ENCODE assay signal across 8 mouse cellular contexts in genomic region chr3:148922618-148923095, GRCm38 (mm10).
DNase-seq lines count a peak whose midpoint lies in the region; ATAC-seq and TF ChIP-seq lines count a peak whose summit lies in the region.

No protein-coding gene starts in this region.

- peaks cover 14% of the 10 kb centered on the region for H3K36me3 ChIP-seq in forebrain, embryonic 10.5 days (replicated peaks)
- peaks cover 12% of the 10 kb centered on the region; the same call in 1 of the 2 replicates for H3K36me3 ChIP-seq in midbrain, embryonic 10.5 days
- no peaks in the 10 kb centered on the region for H3K36me3 ChIP-seq in stomach, postnatal 0 days (ENCODE audit: control insufficient read depth, insufficient read depth, low read length)

- H3K27ac ChIP-seq in forebrain, embryonic 10.5 days: no peak overlapping the region
- no peak overlapping the region for H3K27ac ChIP-seq in midbrain, embryonic 10.5 days (replicated peaks)
- H3K27ac ChIP-seq in stomach, postnatal 0 days (replicated peaks): no peak overlapping the region

- no peak for TF ChIP-seq EP300 in stomach, postnatal 0 days (optimal IDR thresholded peaks at IDR 0.05)

- no peak overlapping the region for H3K9ac ChIP-seq in stomach, postnatal 0 days (ENCODE audit: low read length)

- WGBS in forebrain, embryonic 10.5 days: 53% methylated on average over 14 of the region's 14 CpGs
- 51% methylated on average over 14 of the region's 14 CpGs for WGBS in midbrain, embryonic 10.5 days
- WGBS in stomach, postnatal 0 days: 85% methylated on average over 14 of the region's 14 CpGs

- peak overlapping the region; percentile 30 for H3K4me3 ChIP-seq in forebrain, embryonic 10.5 days
- peak overlapping the region; percentile 36 for H3K4me3 ChIP-seq in midbrain, embryonic 10.5 days
- no peak overlapping the region for H3K4me3 ChIP-seq in stomach, postnatal 0 days (ENCODE audit: low read depth, low read length)

- DNase-seq in kidney, adult 9 months: peak; percentile 22
- no peak for DNase-seq in kidney, postnatal 25 days
- DNase-seq in forebrain, embryonic 10.5 days (ENCODE audit: extremely low spot score, low spot score): no peak
- peak; percentile 46 for DNase-seq in layer of hippocampus, adult 11-12 months (ENCODE audit: low spot score)
- peak; percentile 46 for DNase-seq in midbrain, embryonic 10.5 days (ENCODE audit: low spot score)
- DNase-seq in urinary bladder, adult 2 months (ENCODE audit: low spot score): no peak
- DNase-seq in adrenal gland, postnatal 25 days: no peak
- DNase-seq in stomach, postnatal 0 days (ENCODE audit: low spot score): no peak

- H3K9me3 ChIP-seq in forebrain, embryonic 10.5 days: no peaks in the 10 kb centered on the region
- no peaks in the 10 kb centered on the region for H3K9me3 ChIP-seq in midbrain, embryonic 10.5 days (replicated peaks)
- H3K9me3 ChIP-seq in stomach, postnatal 0 days (ENCODE audit: control insufficient read depth, low read length): no peaks in the 10 kb centered on the region

- ATAC-seq in stomach, postnatal 0 days (ENCODE audit: low FRiP score, low TSS enrichment): no peak

- H3K27me3 ChIP-seq in forebrain, embryonic 10.5 days (ENCODE audit: poor library complexity, severe bottlenecking): no peaks in the 10 kb centered on the region
- H3K27me3 ChIP-seq in midbrain, embryonic 10.5 days (ENCODE audit: low read depth, poor library complexity, severe bottlenecking): no peaks in the 10 kb centered on the region
- no peaks in the 10 kb centered on the region for H3K27me3 ChIP-seq in stomach, postnatal 0 days (ENCODE audit: control insufficient read depth, insufficient read depth, low read length)

- H3K4me1 ChIP-seq in forebrain, embryonic 10.5 days: peaks cover 72% of the 10 kb centered on the region
- H3K4me1 ChIP-seq in midbrain, embryonic 10.5 days: peaks cover 41% of the 10 kb centered on the region
- H3K4me1 ChIP-seq in stomach, postnatal 0 days (replicated peaks; ENCODE audit: control insufficient read depth, insufficient read depth): 0 out of 2 replicates have a peak, but pooled peaks cover 3% of the 10 kb centered on the region

- no peak for TF ChIP-seq CTCF in stomach, postnatal 0 days (IDR thresholded peaks at IDR 0.05; ENCODE audit: low read depth)

- no peak overlapping the region for H3K4me2 ChIP-seq in stomach, postnatal 0 days (replicated peaks; ENCODE audit: low read depth)

Comparison
In these comparisons a context has a peak if more than half of its experiments do, and no peak if none do; other contexts are left out.
1. DNase-seq: peak in kidney, adult 9 months (single experiment), layer of hippocampus, adult 11-12 months (single experiment) and midbrain, embryonic 10.5 days (single experiment); none in kidney, postnatal 25 days (0 of 2), forebrain, embryonic 10.5 days (single experiment), urinary bladder, adult 2 months (single experiment), adrenal gland, postnatal 25 days (single experiment) and stomach, postnatal 0 days (single experiment).